Mouse (Mus musculus) olfactory bulb, adult 2 months (tissue): ENCODE measurements at regions not wholly inside any gene's neighbourhood (a gene's known extent, or its start where the extent isn't known, plus 50 kb on each side); places are given as distances from the start of the nearest gene placed in this dataset.

Experiments
- CTCF ChIP-seq: fragments of 200-500 bp; IDR thresholded peaks from 2 replicates; pipeline ENCODE4 v1.5.1; 2012; ENCODE audit warnings: low read depth, mild to moderate bottlenecking, low read length, moderate library complexity; ENCODE audit not compliant: insufficient read depth
- POLR2A ChIP-seq: fragments of 200-500 bp; IDR thresholded peaks from 2 replicates; pipeline ENCODE4 v1.6.1; 2012; ENCODE audit warnings: mild to moderate bottlenecking, low read depth, low read length, moderate library complexity; ENCODE audit not compliant: insufficient read depth

GRCm38 (mm10) chr17:9995321-9995720 lies 324.3 kb downstream of the Qk start:
- TF ChIP-seq POLR2A = no peak
- no peak for TF ChIP-seq CTCF
